Mouse (Mus musculus) stomach, embryonic 16.5 days (tissue): ENCODE results near the gene Rtn2. TPM values are rescaled to one million over a fixed set of nuclear protein-coding genes. Genes with fewer than 3 reads are reported as not detected.

Experiments used
- ATAC-seq: fragments of 200-750 bp; cut with Nextera tagmentation; 2 replicates; pipeline ENCODE4 v1.8.0; 2017; ENCODE audit warnings: moderate number of reproducible peaks, moderate TSS enrichment; ENCODE audit not compliant: insufficient read depth, low FRiP score
- H3K27ac ChIP-seq: fragments of 300-500 bp; sonication (generic); 2 replicates; pipeline ENCODE4 v1.5.1; 2014; ENCODE audit warnings: low read length
- H3K27me3 ChIP-seq: fragments of 300-500 bp; sonication (generic); 2 replicates; pipeline ENCODE4 v1.6.1; 2014; ENCODE audit warnings: low read length, control low read depth, mixed read lengths; ENCODE audit not compliant: control insufficient read depth, insufficient read depth
- H3K36me3 ChIP-seq: fragments of 300-500 bp; sonication (generic); 2 replicates; pipeline ENCODE4 v1.6.1; 2014; ENCODE audit warnings: low read length; ENCODE audit not compliant: control insufficient read depth, insufficient read depth
- H3K4me1 ChIP-seq: fragments of 300-500 bp; sonication (generic); 2 replicates; pipeline ENCODE4 v1.6.1; 2014; ENCODE audit warnings: low read length, control low read depth, mixed read lengths; ENCODE audit not compliant: control insufficient read depth, insufficient read depth
- H3K4me2 ChIP-seq: fragments of 300-500 bp; sonication (generic); 2 replicates; pipeline ENCODE4 v1.6.1; 2014; ENCODE audit warnings: low read depth, low read length, mixed read lengths
- H3K4me3 ChIP-seq: fragments of 300-500 bp; sonication (generic); replicated peaks from 2 replicates; pipeline ENCODE4 v1.5.1; 2014; ENCODE audit warnings: mild to moderate bottlenecking, low read length
- H3K9ac ChIP-seq: fragments of 300-500 bp; sonication (generic); 2 replicates; pipeline ENCODE4 v1.6.1; 2014; ENCODE audit warnings: low read length
- H3K9me3 ChIP-seq: fragments of 300-500 bp; sonication (generic); replicated peaks from 2 replicates; pipeline ENCODE4 v1.6.1; 2016; ENCODE audit warnings: low read length, control low read depth; ENCODE audit not compliant: control insufficient read depth
- WGBS: fragments of 180-500 bp; shearing (Covaris S2); extraction: QIAGEN DNeasy Blood & Tissue Kit; methylation state at CpG from one replicate; pipeline ENCODE4 v1.1.7; 2014; 5-methylcytosine and 5-hydroxymethylcytosine counted together
- polyA plus RNA-seq: library from polyadenylated mRNA; unstranded; fragments of >200 nt; fragmentation: Nextera tagmentation; extraction: Ambion mirVana; gene quantifications from 2 replicates; pipeline ENCODE4 v1.2.1, GENCODE M21; 2015

The Rtn2 gene
- polyA plus RNA-seq, 1 experiment from 2014 or later, result 21.7 TPM

DNA sequence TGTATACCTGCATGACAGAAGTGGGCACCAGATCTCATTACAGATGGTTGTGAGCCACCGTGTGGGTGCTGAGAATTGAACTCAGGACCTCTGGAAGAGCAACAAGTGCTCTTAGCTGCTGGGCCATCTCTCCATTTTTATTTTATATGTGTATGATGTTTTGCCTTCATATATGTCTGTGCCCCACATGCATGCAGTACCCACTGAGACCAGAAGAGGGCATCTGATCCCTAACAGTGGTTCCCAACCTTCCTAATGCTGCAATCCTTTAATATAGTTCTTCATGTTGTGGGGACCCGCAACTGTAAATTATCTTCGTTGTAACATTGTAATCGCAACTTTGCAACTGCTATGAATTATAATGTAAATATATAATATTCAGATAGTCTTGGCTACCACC lies 2.3 kb downstream of the Rtn2 start:
- Histone ChIP-seq H3K4me2 (no peak overlapping the region), H3K27me3 (peaks cover 16% of the 10 kb centered on the region), H3K36me3 (no peaks in the 10 kb centered on the region), H3K4me1 (peaks cover 6% of the 10 kb centered on the region), H3K9ac (no peak overlapping the region), H3K9me3 (no peaks in the 10 kb centered on the region), H3K4me3 (no peak overlapping the region), H3K27ac (no peak overlapping the region)
- ATAC-seq, result no peak
- 29% methylated on average over 4 of the region's 4 CpGs for WGBS

GRCm38 (mm10) chr7:19290969-19291596 lies 8.7 kb downstream of the Rtn2 start:
- Histone ChIP-seq H3K36me3 (no peaks in the 10 kb centered on the region), H3K4me1 (peaks cover 9% of the 10 kb centered on the region; the same call in 1 of the 2 replicates), H3K9ac (peak overlapping the region; percentile 67), H3K4me3 (peak overlapping the region; percentile 50), H3K27me3 (no peaks in the 10 kb centered on the region), H3K4me2 (peak overlapping the region; percentile 62), H3K27ac (no peak overlapping the region), H3K9me3 (no peaks in the 10 kb centered on the region)
- ATAC-seq, result peak; percentile 31; the same call in 1 of the 2 replicates
- WGBS, result under 1% methylated on average over 20 of the region's 20 CpGs

- H3K4me1 ChIP-seq, result peaks cover 9% of the 10 kb centered on the region; the same call in 1 of the 2 replicates
- H3K36me3 ChIP-seq, result no peaks in the 10 kb centered on the region
- ATAC-seq, result peak; percentile 80
- H3K27me3 ChIP-seq, result no peaks in the 10 kb centered on the region
- H3K4me3 ChIP-seq, result peak overlapping the region; percentile 37
- 11% methylated on average over 20 of the region's 22 CpGs for WGBS
- peak overlapping the region; percentile 56; the same call in 1 of the 2 replicates for H3K9ac ChIP-seq
- no peak overlapping the region for H3K27ac ChIP-seq
- H3K9me3 ChIP-seq, result no peaks in the 10 kb centered on the region
- peak overlapping the region; percentile 47 for H3K4me2 ChIP-seq
Observed at GRCm38 (mm10) chr7:19295503-19296185, 13.2 kb downstream of the Rtn2 start.

- 86% methylated on average over 6 of the region's 6 CpGs for WGBS
Observed at GRCm38 (mm10) chr7:19297034-19297433, 14.6 kb downstream of the Rtn2 start.

DNA sequence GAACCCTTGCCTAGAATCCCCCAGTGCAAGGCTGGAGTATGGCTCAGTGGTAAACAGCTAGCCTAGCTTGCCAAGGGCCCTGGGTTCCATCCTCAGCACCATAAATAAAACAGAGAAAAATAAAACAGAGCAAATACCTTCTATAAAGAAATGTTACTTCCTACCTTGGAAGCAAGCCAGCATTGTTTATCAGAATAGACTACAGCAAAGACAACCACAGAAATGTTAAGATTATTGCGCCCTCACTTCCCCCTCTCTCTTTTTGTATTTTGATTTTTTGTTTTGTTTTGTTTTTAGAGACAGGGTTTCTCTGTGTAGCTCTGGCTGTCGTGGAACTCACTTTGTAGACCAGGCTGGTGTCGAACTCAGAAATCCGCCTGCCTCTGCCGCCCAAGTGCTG lies 15.4 kb downstream of the Rtn2 start:
- 90% methylated on average over 5 of the region's 5 CpGs for WGBS
- no peak overlapping the region for H3K4me2 ChIP-seq
- ATAC-seq, result no peak

More at GRCm38 (mm10) chr7:19297034-19297433, 14.6 kb downstream of the Rtn2 start:
- Histone ChIP-seq H3K4me2 (no peak overlapping the region), H3K36me3 (no peaks in the 10 kb centered on the region), H3K27ac (no peak overlapping the region), H3K4me1 (0 out of 2 replicates have a peak, but pooled peaks cover 7% of the 10 kb centered on the region), H3K9ac (no peak overlapping the region), H3K4me3 (no peak overlapping the region), H3K27me3 (0 out of 2 replicates have a peak, but pooled peaks cover under 1% of the 10 kb centered on the region), H3K9me3 (no peaks in the 10 kb centered on the region)
- no peak for ATAC-seq

GRCm38 (mm10) chr7:19299194-19299593 lies 16.8 kb downstream of the Rtn2 start:
- Histone ChIP-seq H3K4me2 (no peak overlapping the region), H3K27me3 (peaks cover 18% of the 10 kb centered on the region), H3K9me3 (no peaks in the 10 kb centered on the region), H3K4me1 (peaks cover 13% of the 10 kb centered on the region; the same call in 1 of the 2 replicates), H3K27ac (no peak overlapping the region), H3K9ac (no peak overlapping the region), H3K4me3 (no peak overlapping the region), H3K36me3 (no peaks in the 10 kb centered on the region)
- WGBS, result 18% methylated on average over 3 of the region's 3 CpGs
- ATAC-seq, result no peak

More for the DNA sequence above, 15.4 kb downstream of the Rtn2 start:
- Histone ChIP-seq H3K4me1 (0 out of 2 replicates have a peak, but pooled peaks cover 7% of the 10 kb centered on the region), H3K9me3 (no peaks in the 10 kb centered on the region), H3K4me3 (no peak overlapping the region), H3K27me3 (peaks cover 7% of the 10 kb centered on the region; the same call in 1 of the 2 replicates), H3K36me3 (no peaks in the 10 kb centered on the region), H3K27ac (no peak overlapping the region), H3K9ac (no peak overlapping the region)

DNA sequence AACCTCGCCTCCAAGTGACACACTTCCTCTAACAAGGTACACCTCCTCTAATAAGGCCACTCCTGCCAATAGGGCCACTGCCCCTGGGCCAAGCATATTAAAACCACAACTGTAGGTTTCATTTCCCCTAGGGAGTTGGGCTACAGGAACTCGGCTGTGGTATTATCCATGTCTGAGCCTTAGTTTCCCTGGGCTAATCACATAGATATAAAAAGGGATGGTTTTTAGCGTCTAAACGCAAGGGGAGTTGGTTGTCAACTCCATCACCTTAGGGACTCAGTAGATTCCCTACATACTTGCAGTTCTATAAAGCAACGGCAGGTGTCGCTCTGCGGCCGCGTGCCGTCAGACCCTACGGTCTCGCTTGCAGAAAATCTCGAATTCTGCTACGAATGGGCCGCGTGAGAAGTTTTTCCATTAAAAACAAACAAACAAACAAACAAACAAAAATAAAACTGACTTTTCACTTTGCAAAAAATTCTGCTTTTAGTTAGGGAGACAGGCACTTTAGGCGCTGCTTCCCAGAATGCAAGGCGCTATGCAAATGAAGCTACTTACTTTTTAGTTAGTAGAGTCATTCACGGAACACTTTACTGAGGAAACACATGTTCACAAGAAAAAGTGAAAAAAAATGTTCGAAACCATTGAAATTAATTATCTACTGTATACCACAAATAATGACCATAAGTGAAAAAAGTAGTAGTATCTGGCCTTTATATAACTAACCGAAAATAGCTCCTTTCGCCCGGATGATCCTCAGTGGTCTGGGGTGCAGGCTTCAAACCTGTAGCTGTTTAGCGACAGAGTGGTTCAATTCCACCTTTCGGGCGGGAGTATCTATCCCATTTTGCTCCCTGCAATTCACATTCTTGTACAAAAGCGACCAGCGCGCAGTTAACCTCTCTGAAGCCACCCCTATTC lies 18.3 kb downstream of the Rtn2 start:
- WGBS, result under 1% methylated on average over 29 of the region's 29 CpGs
- peak; percentile 86 for ATAC-seq
- Histone ChIP-seq H3K4me2 (peak overlapping the region; percentile 52), H3K9ac (peak overlapping the region; percentile 46), H3K4me3 (peak overlapping the region; percentile 53), H3K36me3 (no peaks in the 10 kb centered on the region), H3K27ac (no peak overlapping the region), H3K9me3 (no peaks in the 10 kb centered on the region), H3K4me1 (peaks cover 13% of the 10 kb centered on the region; the same call in 1 of the 2 replicates), H3K27me3 (peaks cover 34% of the 10 kb centered on the region)

DNA sequence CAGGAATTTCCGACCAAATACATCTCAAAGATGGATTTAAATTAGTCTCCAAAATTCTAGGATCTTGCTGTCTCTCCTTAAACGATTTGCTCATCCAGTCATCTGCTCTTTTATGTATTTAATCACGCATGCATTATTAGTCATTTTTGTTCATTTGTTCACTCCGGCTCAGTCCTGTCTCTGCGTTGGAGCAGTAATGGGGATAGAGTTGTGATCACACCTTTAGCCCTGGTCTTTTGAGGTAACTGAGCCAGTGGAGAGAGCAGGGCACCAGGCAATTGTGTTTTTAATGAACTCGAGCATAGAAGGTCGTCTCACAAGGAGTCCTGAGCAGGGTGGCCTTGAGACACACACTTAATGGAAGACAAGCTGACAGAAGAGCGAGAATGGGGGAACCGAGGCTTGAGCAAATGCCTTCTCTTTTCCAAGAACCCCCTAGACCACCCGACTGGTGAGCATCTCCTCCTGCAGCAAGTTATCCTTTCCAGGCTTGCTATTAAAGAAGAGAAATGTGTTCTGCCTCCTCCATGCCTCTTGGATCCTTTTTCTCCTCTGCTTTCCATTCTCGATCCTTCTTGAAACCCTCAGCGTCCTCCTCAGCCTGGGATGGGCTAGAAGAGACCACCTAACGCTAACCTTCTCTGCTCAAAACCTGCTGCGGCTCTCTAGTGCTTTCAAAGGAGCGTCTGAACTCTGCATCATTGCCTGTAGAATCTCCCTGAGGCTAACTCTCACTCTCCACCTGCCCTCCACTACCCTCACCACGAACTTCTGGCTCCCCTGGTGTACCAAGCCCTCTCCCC lies 19.2 kb downstream of the Rtn2 start:
- ATAC-seq, result no peak
- Histone ChIP-seq H3K9ac (peak overlapping the region; percentile 42; the same call in 1 of the 2 replicates), H3K36me3 (no peaks in the 10 kb centered on the region), H3K9me3 (no peaks in the 10 kb centered on the region), H3K27me3 (peaks cover 38% of the 10 kb centered on the region), H3K4me3 (peak overlapping the region; percentile 53), H3K4me2 (peak overlapping the region; percentile 52), H3K27ac (no peak overlapping the region), H3K4me1 (peaks cover 13% of the 10 kb centered on the region; the same call in 1 of the 2 replicates)
- 8% methylated on average over 16 of the region's 16 CpGs for WGBS
